Mouse (Mus musculus): ENCODE measurements around the gene Hipk4. TPM values are rescaled to one million over a fixed set of nuclear protein-coding genes. Genes with fewer than 3 reads are reported as not detected.

Gene Hipk4
- polyA plus RNA-seq, 1 experiment from 2014 or later: 0.18 TPM

- H3K4me2 ChIP-seq: peak overlapping the region; percentile 64
- WGBS: under 1% methylated on average over 53 of the region's 54 CpGs
- H3K36me3 ChIP-seq (ENCODE audit: control insufficient read depth, insufficient read depth, low read length): no peaks in the 10 kb centered on the region
- H3K4me1 ChIP-seq (ENCODE audit: control insufficient read depth, insufficient read depth, low read length): peaks cover 8% of the 10 kb centered on the region; the same call in 1 of the 2 replicates
- DNase-seq (ENCODE audit: low spot score, missing footprints): peak; percentile 100
- H3K9ac ChIP-seq (ENCODE audit: low read length): peak overlapping the region; percentile 75
- peak overlapping the region; percentile 93 for H3K27ac ChIP-seq (ENCODE audit: low read depth, low read length)
- peak; percentile 94 for ATAC-seq (ENCODE audit: low FRiP score)
- peak overlapping the region; percentile 47 for H3K4me3 ChIP-seq (ENCODE audit: low read depth, low read length)
- H3K27me3 ChIP-seq (ENCODE audit: control insufficient read depth, insufficient read depth, low read length): no peaks in the 10 kb centered on the region
- no peaks in the 10 kb centered on the region for H3K9me3 ChIP-seq (ENCODE audit: control insufficient read depth, low read length)
Observed at GRCm38 (mm10) chr7:27507711-27508647, 15.1 kb upstream of the Hipk4 start.

GRCm38 (mm10) chr7:27508648-27509005 lies 14.4 kb upstream of the Hipk4 start:
- Histone ChIP-seq H3K9ac (ENCODE audit: low read length) (no peak overlapping the region), H3K4me3 (ENCODE audit: low read depth, low read length) (peak overlapping the region; percentile 47; the same call in 1 of the 2 replicates), H3K36me3 (ENCODE audit: control insufficient read depth, insufficient read depth, low read length) (no peaks in the 10 kb centered on the region), H3K4me1 (ENCODE audit: control insufficient read depth, insufficient read depth, low read length) (peaks cover 8% of the 10 kb centered on the region; the same call in 1 of the 2 replicates), H3K9me3 (ENCODE audit: control insufficient read depth, low read length) (no peaks in the 10 kb centered on the region), H3K27ac (ENCODE audit: low read depth, low read length) (peak overlapping the region; percentile 30; the same call in 1 of the 2 replicates), H3K4me2 (peak overlapping the region; percentile 64), H3K27me3 (ENCODE audit: control insufficient read depth, insufficient read depth, low read length) (no peaks in the 10 kb centered on the region)
- DNase-seq (ENCODE audit: low spot score, missing footprints) (peak; percentile 88), ATAC-seq (ENCODE audit: low FRiP score) (peak; percentile 50)
- WGBS: 28% methylated on average over 6 of the region's 6 CpGs

- DNase-seq (ENCODE audit: low spot score, missing footprints) (no peak), ATAC-seq (ENCODE audit: low FRiP score) (no peak)
- H3K9ac ChIP-seq (ENCODE audit: low read length): no peak overlapping the region
- H3K27me3 ChIP-seq (ENCODE audit: control insufficient read depth, insufficient read depth, low read length): no peaks in the 10 kb centered on the region
- WGBS: 86% methylated on average over 2 of the region's 2 CpGs
- H3K4me2 ChIP-seq: no peak overlapping the region
- no peak overlapping the region for H3K4me3 ChIP-seq (ENCODE audit: low read depth, low read length)
- H3K36me3 ChIP-seq (ENCODE audit: control insufficient read depth, insufficient read depth, low read length): no peaks in the 10 kb centered on the region
- peaks cover 8% of the 10 kb centered on the region; the same call in 1 of the 2 replicates for H3K4me1 ChIP-seq (ENCODE audit: control insufficient read depth, insufficient read depth, low read length)
- no peak overlapping the region for H3K27ac ChIP-seq (ENCODE audit: low read depth, low read length)
- H3K9me3 ChIP-seq (ENCODE audit: control insufficient read depth, low read length): no peaks in the 10 kb centered on the region
Observed at GRCm38 (mm10) chr7:27510809-27511208, 12.3 kb upstream of the Hipk4 start.

GRCm38 (mm10) chr7:27514961-27515360 lies 8.1 kb upstream of the Hipk4 start:
- H3K4me1 ChIP-seq (ENCODE audit: control insufficient read depth, insufficient read depth, low read length): no peaks in the 10 kb centered on the region
- H3K4me3 ChIP-seq (ENCODE audit: low read depth, low read length): no peak overlapping the region
- no peak overlapping the region for H3K27ac ChIP-seq (ENCODE audit: low read depth, low read length)
- H3K9ac ChIP-seq (ENCODE audit: low read length): no peak overlapping the region
- ATAC-seq (ENCODE audit: low FRiP score) (no peak), DNase-seq (ENCODE audit: low spot score, missing footprints) (peak; percentile 62)
- H3K36me3 ChIP-seq (ENCODE audit: control insufficient read depth, insufficient read depth, low read length): no peaks in the 10 kb centered on the region
- no peaks in the 10 kb centered on the region for H3K27me3 ChIP-seq (ENCODE audit: control insufficient read depth, insufficient read depth, low read length)
- no peaks in the 10 kb centered on the region for H3K9me3 ChIP-seq (ENCODE audit: control insufficient read depth, low read length)
- WGBS: 79% methylated on average over 9 of the region's 9 CpGs
- H3K4me2 ChIP-seq: no peak overlapping the region

GRCm38 (mm10) chr7:27518314-27518713 lies 4.8 kb upstream of the Hipk4 start:
- Histone ChIP-seq H3K27me3 (ENCODE audit: control insufficient read depth, insufficient read depth, low read length) (no peaks in the 10 kb centered on the region), H3K4me2 (no peak overlapping the region), H3K9me3 (ENCODE audit: control insufficient read depth, low read length) (no peaks in the 10 kb centered on the region), H3K4me3 (ENCODE audit: low read depth, low read length) (no peak overlapping the region), H3K9ac (ENCODE audit: low read length) (no peak overlapping the region), H3K4me1 (ENCODE audit: control insufficient read depth, insufficient read depth, low read length) (no peaks in the 10 kb centered on the region), H3K36me3 (ENCODE audit: control insufficient read depth, insufficient read depth, low read length) (no peaks in the 10 kb centered on the region), H3K27ac (ENCODE audit: low read depth, low read length) (no peak overlapping the region)
- ATAC-seq (ENCODE audit: low FRiP score) (no peak), DNase-seq (ENCODE audit: low spot score, missing footprints) (peak; percentile 65)
- WGBS: 85% methylated on average over 9 of the region's 9 CpGs

- Histone ChIP-seq H3K27me3 (ENCODE audit: control insufficient read depth, insufficient read depth, low read length) (no peaks in the 10 kb centered on the region), H3K4me2 (no peak overlapping the region), H3K36me3 (ENCODE audit: control insufficient read depth, insufficient read depth, low read length) (no peaks in the 10 kb centered on the region), H3K9ac (ENCODE audit: low read length) (no peak overlapping the region), H3K4me1 (ENCODE audit: control insufficient read depth, insufficient read depth, low read length) (no peaks in the 10 kb centered on the region), H3K9me3 (ENCODE audit: control insufficient read depth, low read length) (no peaks in the 10 kb centered on the region), H3K27ac (ENCODE audit: low read depth, low read length) (no peak overlapping the region), H3K4me3 (ENCODE audit: low read depth, low read length) (no peak overlapping the region)
- peak; percentile 35 for DNase-seq (ENCODE audit: low spot score, missing footprints)
- no peak for ATAC-seq (ENCODE audit: low FRiP score)
Observed at GRCm38 (mm10) chr7:27520104-27520503, 3.0 kb upstream of the Hipk4 start.

- no peaks in the 10 kb centered on the region for H3K36me3 ChIP-seq (ENCODE audit: control insufficient read depth, insufficient read depth, low read length)
- 80% methylated on average over 1 of the region's 1 CpGs for WGBS
- ATAC-seq (ENCODE audit: low FRiP score) (no peak), DNase-seq (ENCODE audit: low spot score, missing footprints) (peak; percentile 37)
- H3K4me1 ChIP-seq (ENCODE audit: control insufficient read depth, insufficient read depth, low read length): no peaks in the 10 kb centered on the region
- H3K4me2 ChIP-seq: no peak overlapping the region
- H3K27ac ChIP-seq (ENCODE audit: low read depth, low read length): no peak overlapping the region
- H3K9ac ChIP-seq (ENCODE audit: low read length): no peak overlapping the region
- no peak overlapping the region for H3K4me3 ChIP-seq (ENCODE audit: low read depth, low read length)
- H3K9me3 ChIP-seq (ENCODE audit: control insufficient read depth, low read length): no peaks in the 10 kb centered on the region
- H3K27me3 ChIP-seq (ENCODE audit: control insufficient read depth, insufficient read depth, low read length): no peaks in the 10 kb centered on the region
Observed at GRCm38 (mm10) chr7:27520599-27520998, 2.5 kb upstream of the Hipk4 start.

- Histone ChIP-seq H3K27ac (ENCODE audit: low read depth, low read length) (no peak overlapping the region), H3K4me1 (ENCODE audit: control insufficient read depth, insufficient read depth, low read length) (no peaks in the 10 kb centered on the region), H3K36me3 (ENCODE audit: control insufficient read depth, insufficient read depth, low read length) (no peaks in the 10 kb centered on the region), H3K4me3 (ENCODE audit: low read depth, low read length) (no peak overlapping the region), H3K4me2 (no peak overlapping the region), H3K9me3 (ENCODE audit: control insufficient read depth, low read length) (no peaks in the 10 kb centered on the region), H3K9ac (ENCODE audit: low read length) (no peak overlapping the region), H3K27me3 (ENCODE audit: control insufficient read depth, insufficient read depth, low read length) (no peaks in the 10 kb centered on the region)
- no peak for ATAC-seq (ENCODE audit: low FRiP score)
- 94% methylated on average over 13 of the region's 13 CpGs for WGBS
- peak; percentile 64 for DNase-seq (ENCODE audit: low spot score, missing footprints)
Observed at GRCm38 (mm10) chr7:27523805-27524204, 738 bp downstream of the Hipk4 start.

GRCm38 (mm10) chr7:27526039-27526827 lies 3.2 kb downstream of the Hipk4 start:
- ATAC-seq (ENCODE audit: low FRiP score): peak; percentile 65
- Histone ChIP-seq H3K36me3 (ENCODE audit: control insufficient read depth, insufficient read depth, low read length) (no peaks in the 10 kb centered on the region; the same call in 1 of the 2 replicates), H3K4me1 (ENCODE audit: control insufficient read depth, insufficient read depth, low read length) (no peaks in the 10 kb centered on the region), H3K4me2 (no peak overlapping the region), H3K27ac (ENCODE audit: low read depth, low read length) (no peak overlapping the region), H3K4me3 (ENCODE audit: low read depth, low read length) (no peak overlapping the region), H3K9me3 (ENCODE audit: control insufficient read depth, low read length) (no peaks in the 10 kb centered on the region), H3K9ac (ENCODE audit: low read length) (no peak overlapping the region), H3K27me3 (ENCODE audit: control insufficient read depth, insufficient read depth, low read length) (no peaks in the 10 kb centered on the region)
- WGBS: 31% methylated on average over 10 of the region's 10 CpGs
- peak; percentile 97 for DNase-seq (ENCODE audit: low spot score, missing footprints)

All from midbrain, embryonic 11.5 days (tissue).